Mouse (Mus musculus): ENCODE results near the gene Hacd3.

GRCm38 (mm10) chr9:65027241-65027640, 5.7 kb upstream of the Hacd3 start:
- no peak for TF ChIP-seq CTCF (conservative IDR thresholded peaks at IDR 0.05; ENCODE audit: low read length)
- no peak for TF ChIP-seq POU5F1 (IDR thresholded peaks at IDR 0.05; ENCODE audit: borderline replicate concordance, low read length)
- TF ChIP-seq NANOG (IDR thresholded peaks at IDR 0.05; ENCODE audit: borderline replicate concordance, low read length): no peak

All from E14TG2a.4 (cell line).